Mouse (Mus musculus) MEL (cell line): ENCODE measurements around the gene Hamp2. TPM values are rescaled to one million over a fixed set of nuclear protein-coding genes. Genes with fewer than 3 reads are reported as not detected.

Experiments used
- DNase-seq: peaks from one replicate; pipeline ENCODE4 v3.0.0; 2011; ENCODE audit warnings: low read depth, low spot score
- H3K27ac ChIP-seq: 2 replicates; pipeline ENCODE4 v1.5.1; 2012; ENCODE audit warnings: low read depth, mild to moderate bottlenecking, control low read depth, low read length, moderate library complexity; ENCODE audit not compliant: control insufficient read depth
- H3K27me3 ChIP-seq, 2 experiments: fragments of 150-350 bp in 1 of 2; sonication (generic) in 1 of 2; 2 replicates each; pipeline ENCODE4 v1.6.1; 2012; ENCODE audit warnings: low read length in 2 of 2, mild to moderate bottlenecking in 2 of 2, improper control_type of control experiment in 1 of 2, moderate library complexity in 1 of 2; ENCODE audit not compliant: insufficient read depth in 2 of 2, control insufficient read depth in 1 of 2
- H3K36me3 ChIP-seq, 2 experiments: 2 replicates each; pipeline ENCODE4 v1.6.1; 2012 to 2014; ENCODE audit warnings: low read length in 2 of 2, improper control_type of control experiment in 1 of 2, inconsistent platforms in 1 of 2, mild to moderate bottlenecking in 1 of 2; ENCODE audit not compliant: insufficient read depth in 2 of 2, control insufficient read depth in 1 of 2
- H3K4me1 ChIP-seq, 2 experiments: fragments of 150-350 bp in 1 of 2; sonication (generic) in 1 of 2; 2 replicates each; pipeline ENCODE4 v1.6.1; 2012; ENCODE audit warnings: low read length in 2 of 2, improper control_type of control experiment in 1 of 2, mild to moderate bottlenecking in 1 of 2; ENCODE audit not compliant: insufficient read depth in 2 of 2, control insufficient read depth in 1 of 2
- H3K4me3 ChIP-seq, 2 experiments: fragments of 150-350 bp in 1 of 2; sonication (generic) in 1 of 2; 2 replicates each; pipeline ENCODE4 v1.5.1; 2012; ENCODE audit warnings: low read depth in 2 of 2, low read length in 2 of 2, mild to moderate bottlenecking in 2 of 2, moderate library complexity in 2 of 2, control low read depth in 1 of 2, improper control_type of control experiment in 1 of 2; ENCODE audit not compliant: control insufficient read depth in 1 of 2, insufficient read depth in 1 of 2
- H3K79me2 ChIP-seq: 2 replicates; pipeline ENCODE4 v1.6.1; 2012; ENCODE audit warnings: mild to moderate bottlenecking, low read length, moderate library complexity; ENCODE audit not compliant: control insufficient read depth, poor library complexity, insufficient read depth
- H3K9ac ChIP-seq: 2 replicates; pipeline ENCODE4 v1.6.1; 2012; ENCODE audit warnings: low read depth, mild to moderate bottlenecking, control low read depth, low read length, moderate library complexity; ENCODE audit not compliant: control insufficient read depth, poor library complexity, severe bottlenecking
- H3K9me3 ChIP-seq: fragments of 150-350 bp; sonication (generic); replicated peaks from 2 replicates; pipeline ENCODE4 v1.6.1; 2012; ENCODE audit warnings: mild to moderate bottlenecking, low read length, improper control_type of control experiment, moderate library complexity; ENCODE audit not compliant: insufficient read depth
- CHD1 ChIP-seq: IDR thresholded peaks from 2 replicates; pipeline ENCODE4 v1.6.1; 2012; ENCODE audit warnings: low read depth, mild to moderate bottlenecking, inconsistent platforms, low read length, improper control_type of control experiment
- CHD2 ChIP-seq: IDR thresholded peaks from 2 replicates; pipeline ENCODE4 v1.6.1; 2011; ENCODE audit warnings: low read length, improper control_type of control experiment
- CTCF ChIP-seq, 3 experiments: IDR thresholded peaks in 2 of 3; conservative IDR thresholded peaks in 1 of 3; 2 replicates each; pipeline ENCODE4 v1.5.1; 2011 to 2012; ENCODE audit warnings: low read length in 3 of 3, low read depth in 2 of 3, mild to moderate bottlenecking in 2 of 3, improper control_type of control experiment in 1 of 3, inconsistent platforms in 1 of 3, mixed read lengths in 1 of 3, moderate library complexity in 1 of 3; ENCODE audit not compliant: control insufficient read depth in 1 of 3, insufficient read depth in 1 of 3, poor library complexity in 1 of 3, severe bottlenecking in 1 of 3
- ELF1 ChIP-seq: IDR thresholded peaks from 2 replicates; pipeline ENCODE4 v1.6.1; 2014; ENCODE audit warnings: low read depth, mild to moderate bottlenecking, inconsistent platforms, low read length, improper control_type of control experiment, moderate library complexity
- ETS1 ChIP-seq: IDR thresholded peaks from 2 replicates; pipeline ENCODE4 v1.6.1; 2012; ENCODE audit warnings: low read depth, mild to moderate bottlenecking, inconsistent platforms, low read length, improper control_type of control experiment, moderate library complexity
- GABPA ChIP-seq: IDR thresholded peaks from 2 replicates; pipeline ENCODE4 v1.6.1; 2012; ENCODE audit warnings: low read depth, mild to moderate bottlenecking, inconsistent platforms, low read length, improper control_type of control experiment, moderate library complexity
- GATA1 ChIP-seq: IDR thresholded peaks from 2 replicates; pipeline ENCODE4 v1.6.1; 2011; ENCODE audit warnings: low read depth, low read length, improper control_type of control experiment
- HCFC1 ChIP-seq: IDR thresholded peaks from 2 replicates; pipeline ENCODE4 v1.6.1; 2012; ENCODE audit warnings: low read depth, mild to moderate bottlenecking, inconsistent platforms, low read length, improper control_type of control experiment, moderate library complexity
- KAT2A ChIP-seq: conservative IDR thresholded peaks from 2 replicates; pipeline ENCODE4 v1.6.1; 2012; ENCODE audit warnings: low read depth, low read length, improper control_type of control experiment, inconsistent platforms
- MAFK ChIP-seq: IDR thresholded peaks from 2 replicates; pipeline ENCODE4 v1.6.1; 2011; ENCODE audit warnings: low read depth, mild to moderate bottlenecking, low read length, improper control_type of control experiment, borderline replicate concordance
- MAX ChIP-seq: IDR thresholded peaks from 2 replicates; pipeline ENCODE4 v1.6.1; 2011; ENCODE audit warnings: low read length, improper control_type of control experiment
- MXI1 ChIP-seq: IDR thresholded peaks from 2 replicates; pipeline ENCODE4 v1.6.1; 2011; ENCODE audit warnings: mild to moderate bottlenecking, low read depth, low read length, improper control_type of control experiment
- NELFE ChIP-seq: IDR thresholded peaks from 2 replicates; pipeline ENCODE4 v1.6.1; 2011; ENCODE audit warnings: low read depth, low read length, improper control_type of control experiment
- NRF1 ChIP-seq: IDR thresholded peaks from 2 replicates; pipeline ENCODE4 v1.6.1; 2014; ENCODE audit warnings: low read depth, mild to moderate bottlenecking, inconsistent platforms, low read length, improper control_type of control experiment, moderate library complexity; ENCODE audit not compliant: poor library complexity, insufficient read depth, severe bottlenecking
- POLR2A ChIP-seq, 2 experiments: IDR thresholded peaks; 2 replicates each; pipeline ENCODE4 v1.6.1; 2011 to 2012; ENCODE audit warnings: low read length in 2 of 2, mild to moderate bottlenecking in 2 of 2, control low read depth in 1 of 2, improper control_type of control experiment in 1 of 2, low read depth in 1 of 2, moderate library complexity in 1 of 2; ENCODE audit not compliant: control insufficient read depth in 1 of 2, insufficient read depth in 1 of 2, poor library complexity in 1 of 2
- POLR2AphosphoS2 ChIP-seq: IDR thresholded peaks from 2 replicates; pipeline ENCODE4 v1.6.1; 2011; ENCODE audit warnings: low read length, improper control_type of control experiment
- POLR2AphosphoS5 ChIP-seq: IDR thresholded peaks from 2 replicates; pipeline ENCODE4 v1.6.1; 2012; ENCODE audit warnings: low read depth, borderline replicate concordance, mild to moderate bottlenecking, inconsistent platforms, low read length, moderate library complexity, mixed read lengths
- RAD21 ChIP-seq: IDR thresholded peaks from 2 replicates; pipeline ENCODE4 v1.6.1; 2011; ENCODE audit warnings: mild to moderate bottlenecking, low read depth, low read length, improper control_type of control experiment
- RCOR1 ChIP-seq: IDR thresholded peaks from 2 replicates; pipeline ENCODE4 v1.6.1; 2012; ENCODE audit warnings: low read depth, mild to moderate bottlenecking, inconsistent platforms, low read length, improper control_type of control experiment
- SIN3A ChIP-seq: IDR thresholded peaks from 2 replicates; pipeline ENCODE4 v1.6.1; 2012; ENCODE audit warnings: low read length, improper control_type of control experiment, inconsistent platforms
- TAL1 ChIP-seq: IDR thresholded peaks from 2 replicates; pipeline ENCODE4 v1.6.1; 2012; ENCODE audit warnings: mild to moderate bottlenecking, inconsistent platforms, low read length, moderate library complexity, mixed read lengths
- TBP ChIP-seq: IDR thresholded peaks from 2 replicates; pipeline ENCODE4 v1.8.0; 2011; ENCODE audit warnings: low read depth, low read length, improper control_type of control experiment
- TCF12 ChIP-seq: IDR thresholded peaks from 2 replicates; pipeline ENCODE4 v1.6.1; 2014; ENCODE audit warnings: low read depth, mild to moderate bottlenecking, inconsistent platforms, low read length, improper control_type of control experiment, moderate library complexity
- USF1 ChIP-seq: IDR thresholded peaks from 2 replicates; pipeline ENCODE4 v1.6.1; 2014; ENCODE audit warnings: low read depth, mild to moderate bottlenecking, inconsistent platforms, low read length, improper control_type of control experiment, moderate library complexity
- USF2 ChIP-seq, 2 experiments: IDR thresholded peaks; 2 replicates each; pipeline ENCODE4 v1.6.1; 2011 to 2012; ENCODE audit warnings: improper control_type of control experiment in 2 of 2, low read length in 2 of 2, borderline replicate concordance in 1 of 2, inconsistent platforms in 1 of 2, low read depth in 1 of 2, mild to moderate bottlenecking in 1 of 2; ENCODE audit not compliant: insufficient read depth in 1 of 2
- ZC3H11A ChIP-seq: IDR thresholded peaks from 2 replicates; pipeline ENCODE4 v1.6.1; 2012; ENCODE audit warnings: low read depth, mild to moderate bottlenecking, inconsistent platforms, low read length, improper control_type of control experiment
- ZKSCAN1 ChIP-seq: IDR thresholded peaks from 2 replicates; pipeline ENCODE4 v1.6.1; 2012; ENCODE audit warnings: low read depth, mild to moderate bottlenecking, inconsistent platforms, low read length, improper control_type of control experiment, moderate library complexity
- ZNF384 ChIP-seq: IDR thresholded peaks from 2 replicates; pipeline ENCODE4 v1.6.1; 2012; ENCODE audit warnings: low read depth, mild to moderate bottlenecking, inconsistent platforms, low read length, improper control_type of control experiment
- polyA plus RNA-seq, 2 experiments: library from polyadenylated mRNA; stranded (reverse) in 1 of 2; unstranded in 1 of 2; fragments of >175 nt in 1 of 2; fragments of >200 nt in 1 of 2; gene quantifications; 2 replicates each; pipeline versions ENCODE4 v1.2.1 to v1.2.4; 2012; ENCODE audit warnings: low replicate concordance in 2 of 2, low read depth in 1 of 2; ENCODE audit not compliant: insufficient read length in 2 of 2, insufficient read depth in 1 of 2, missing spikeins in 1 of 2
- total RNA-seq: library from RNA; depleted of rRNA; stranded (reverse); fragments of 300-350 nt; gene quantifications from 2 replicates; pipeline ENCODE4 v1.2.3, GENCODE M21; 2012

Gene Hamp2
- total and polyA plus RNA-seq, 3 experiments = not detected

- H3K4me1 ChIP-seq = no peaks in the 10 kb centered on the region
- H3K9me3 ChIP-seq = no peaks in the 10 kb centered on the region
- no peak for DNase-seq
- no peak overlapping the region for H3K9ac ChIP-seq
- no peaks in the 10 kb centered on the region for H3K36me3 ChIP-seq
- no peak overlapping the region for H3K27ac ChIP-seq
- H3K4me3 ChIP-seq = no peak overlapping the region
- H3K79me2 ChIP-seq = no peaks in the 10 kb centered on the region
- TF ChIP-seq RCOR1 (no peak), ELF1 (no peak), POLR2AphosphoS5 (no peak), HCFC1 (no peak), GABPA (no peak), CHD2 (no peak), NELFE (no peak), KAT2A (no peak), POLR2AphosphoS2 (no peak), ZNF384 (no peak), USF2 (IDR thresholded peaks at IDR 0.05; ENCODE audit: borderline replicate concordance in 1 of 2, insufficient read depth in 1 of 2, low read depth in 1 of 2, low read length in 2 of 2) (no peak), TBP (no peak), MAX (no peak), RAD21 (no peak), MAFK (no peak), POLR2A (IDR thresholded peaks at IDR 0.05; ENCODE audit: control insufficient read depth in 1 of 2, insufficient read depth in 1 of 2, low read depth in 1 of 2, low read length in 2 of 2, poor library complexity in 1 of 2) (no peak)
- peaks cover 0 to 3% of the 10 kb centered on the region in 2 experiments; a peak in 2 of 4 replicates for H3K27me3 ChIP-seq
These were observed 44.7 kb upstream of the Hamp2 start for GRCm38 (mm10) chr7:30969174-30969573.

GRCm38 (mm10) chr7:30968611-30969010, 44.1 kb upstream of the Hamp2 start:
- H3K27ac ChIP-seq = no peak overlapping the region
- H3K36me3 ChIP-seq = no peaks in the 10 kb centered on the region
- H3K9ac ChIP-seq = no peak overlapping the region
- peaks cover 0 to 3% of the 10 kb centered on the region in 2 experiments; a peak in 3 of 4 replicates for H3K27me3 ChIP-seq
- H3K79me2 ChIP-seq = no peaks in the 10 kb centered on the region
- no peaks in the 10 kb centered on the region for H3K9me3 ChIP-seq
- H3K4me1 ChIP-seq = no peaks in the 10 kb centered on the region
- TF ChIP-seq NELFE (no peak), CTCF (IDR thresholded peaks at IDR 0.05 in 2 of 3, conservative IDR thresholded peaks at IDR 0.05 in 1 of 3; ENCODE audit: control insufficient read depth in 1 of 3, insufficient read depth in 1 of 3, low read depth in 2 of 3, low read length in 3 of 3, poor library complexity in 1 of 3, severe bottlenecking in 1 of 3) (no peak), TCF12 (no peak), ZKSCAN1 (no peak), TAL1 (no peak), USF2 (IDR thresholded peaks at IDR 0.05; ENCODE audit: borderline replicate concordance in 1 of 2, insufficient read depth in 1 of 2, low read depth in 1 of 2, low read length in 2 of 2) (no peak), MAX (no peak), SIN3A (no peak), MXI1 (no peak), GATA1 (no peak), NRF1 (no peak), RCOR1 (no peak), POLR2A (IDR thresholded peaks at IDR 0.05; ENCODE audit: control insufficient read depth in 1 of 2, insufficient read depth in 1 of 2, low read depth in 1 of 2, low read length in 2 of 2, poor library complexity in 1 of 2) (no peak), RAD21 (no peak), TBP (no peak), USF1 (no peak), CHD1 (no peak), ETS1 (no peak), MAFK (no peak), ZC3H11A (no peak)
- DNase-seq = no peak
- H3K4me3 ChIP-seq = no peak overlapping the region
